Mouse (Mus musculus): ENCODE data around the gene Gm10354.
A peak's percentile ranks its signal among the peaks of the same experiment; 100 is the strongest.
"Not testable (repeated sequence)": the region's sequence is repeated elsewhere in the genome, so short reads cannot be mapped to it uniquely, and the experiment has no call there.

Gene Gm10354

GRCm38 (mm10) chr5:14978835-14979234 is at the start of gene Gm10354:
Gm10354 (minus strand) TSS chr5:14978935.
- not testable (repeated sequence) for DNase-seq (ENCODE audit: low spot score in 2 of 2)

- not testable (repeated sequence) for DNase-seq (ENCODE audit: low spot score in 2 of 2)
Observed at GRCm38 (mm10) chr5:15024316-15024715, 45.6 kb upstream of the Gm10354 start.

- DNase-seq (ENCODE audit: low spot score in 2 of 2), result not testable (repeated sequence)
Observed at GRCm38 (mm10) chr5:15020067-15020466, 41.3 kb upstream of the Gm10354 start.

- DNase-seq (ENCODE audit: low spot score in 2 of 2), result not testable (repeated sequence)
Observed at GRCm38 (mm10) chr5:15010639-15011582, 32.2 kb upstream of the Gm10354 start.

GRCm38 (mm10) chr5:15006907-15007306 is 28.2 kb upstream of the Gm10354 start:
- not testable (repeated sequence) for DNase-seq (ENCODE audit: low spot score in 2 of 2)

GRCm38 (mm10) chr5:15006288-15006687 is 27.6 kb upstream of the Gm10354 start:
- not testable (repeated sequence) for DNase-seq (ENCODE audit: low spot score in 2 of 2)

- DNase-seq (ENCODE audit: low spot score in 2 of 2), result not testable (repeated sequence)
Observed at GRCm38 (mm10) chr5:15005584-15005983, 26.8 kb upstream of the Gm10354 start.

- DNase-seq (ENCODE audit: low spot score in 2 of 2), result not testable (repeated sequence)
Observed at GRCm38 (mm10) chr5:15004569-15005562, 26.1 kb upstream of the Gm10354 start.

GRCm38 (mm10) chr5:14998077-14998476 is 19.3 kb upstream of the Gm10354 start:
- not testable (repeated sequence) for DNase-seq (ENCODE audit: low spot score in 2 of 2)

- DNase-seq (ENCODE audit: low spot score in 2 of 2), result not testable (repeated sequence)
Observed at GRCm38 (mm10) chr5:14997556-14997955, 18.8 kb upstream of the Gm10354 start.

GRCm38 (mm10) chr5:14996670-14997249 is 18.0 kb upstream of the Gm10354 start:
- not testable (repeated sequence) for DNase-seq (ENCODE audit: low spot score in 2 of 2)

GRCm38 (mm10) chr5:14994124-14994523 is 15.4 kb upstream of the Gm10354 start:
- DNase-seq (ENCODE audit: low spot score in 2 of 2), result not testable (repeated sequence)

GRCm38 (mm10) chr5:14990375-14991158 is 11.8 kb upstream of the Gm10354 start:
- DNase-seq (ENCODE audit: low spot score in 2 of 2), result not testable (repeated sequence)

- not testable (repeated sequence) for DNase-seq (ENCODE audit: low spot score in 2 of 2)
Observed at GRCm38 (mm10) chr5:14986649-14987387, 8.1 kb upstream of the Gm10354 start.

GRCm38 (mm10) chr5:14977368-14977767 is 1.4 kb downstream of the Gm10354 start:
- not testable (repeated sequence) for DNase-seq (ENCODE audit: low spot score in 2 of 2)

- DNase-seq (ENCODE audit: low spot score in 2 of 2), result not testable (repeated sequence)
Observed at GRCm38 (mm10) chr5:14975294-14975693, 3.4 kb downstream of the Gm10354 start.

GRCm38 (mm10) chr5:14972841-14973240 is 5.9 kb downstream of the Gm10354 start:
- DNase-seq (ENCODE audit: low spot score in 2 of 2), result not testable (repeated sequence)

GRCm38 (mm10) chr5:14963821-14964220 is 14.9 kb downstream of the Gm10354 start:
- peak in 1 of 2 experiments; percentile 13 for DNase-seq (ENCODE audit: low spot score in 2 of 2)

GRCm38 (mm10) chr5:14961502-14961901 is 17.2 kb downstream of the Gm10354 start:
- DNase-seq (ENCODE audit: low spot score in 2 of 2), result not testable (repeated sequence)

All from right cerebral cortex, adult 2 months (tissue).